Mouse (Mus musculus) MEL (cell line): Measurements from ENCODE around the gene Lonp2. TPM values are rescaled to one million over a fixed set of nuclear protein-coding genes. Genes with fewer than 3 reads are reported as not detected.

ENCODE experiments used
- DNase-seq: peaks from one replicate; pipeline ENCODE4 v3.0.0; 2011; ENCODE audit warnings: low read depth, low spot score
- H3K27ac ChIP-seq: 2 replicates; pipeline ENCODE4 v1.5.1; 2012; ENCODE audit warnings: low read depth, mild to moderate bottlenecking, control low read depth, low read length, moderate library complexity; ENCODE audit not compliant: control insufficient read depth
- H3K27me3 ChIP-seq, 2 experiments: fragments of 150-350 bp in 1 of 2; sonication (generic) in 1 of 2; 2 replicates each; pipeline ENCODE4 v1.6.1; 2012; ENCODE audit warnings: low read length in 2 of 2, mild to moderate bottlenecking in 2 of 2, improper control_type of control experiment in 1 of 2, moderate library complexity in 1 of 2; ENCODE audit not compliant: insufficient read depth in 2 of 2, control insufficient read depth in 1 of 2
- H3K36me3 ChIP-seq, 2 experiments: 2 replicates each; pipeline ENCODE4 v1.6.1; 2012 to 2014; ENCODE audit warnings: low read length in 2 of 2, improper control_type of control experiment in 1 of 2, inconsistent platforms in 1 of 2, mild to moderate bottlenecking in 1 of 2; ENCODE audit not compliant: insufficient read depth in 2 of 2, control insufficient read depth in 1 of 2
- H3K4me1 ChIP-seq, 2 experiments: fragments of 150-350 bp in 1 of 2; sonication (generic) in 1 of 2; 2 replicates each; pipeline ENCODE4 v1.6.1; 2012; ENCODE audit warnings: low read length in 2 of 2, improper control_type of control experiment in 1 of 2, mild to moderate bottlenecking in 1 of 2; ENCODE audit not compliant: insufficient read depth in 2 of 2, control insufficient read depth in 1 of 2
- H3K4me3 ChIP-seq, 2 experiments: fragments of 150-350 bp in 1 of 2; sonication (generic) in 1 of 2; 2 replicates each; pipeline ENCODE4 v1.5.1; 2012; ENCODE audit warnings: low read depth in 2 of 2, low read length in 2 of 2, mild to moderate bottlenecking in 2 of 2, moderate library complexity in 2 of 2, control low read depth in 1 of 2, improper control_type of control experiment in 1 of 2; ENCODE audit not compliant: control insufficient read depth in 1 of 2, insufficient read depth in 1 of 2
- H3K79me2 ChIP-seq: 2 replicates; pipeline ENCODE4 v1.6.1; 2012; ENCODE audit warnings: mild to moderate bottlenecking, low read length, moderate library complexity; ENCODE audit not compliant: control insufficient read depth, poor library complexity, insufficient read depth
- H3K9ac ChIP-seq: 2 replicates; pipeline ENCODE4 v1.6.1; 2012; ENCODE audit warnings: low read depth, mild to moderate bottlenecking, control low read depth, low read length, moderate library complexity; ENCODE audit not compliant: control insufficient read depth, poor library complexity, severe bottlenecking
- H3K9me3 ChIP-seq: fragments of 150-350 bp; sonication (generic); replicated peaks from 2 replicates; pipeline ENCODE4 v1.6.1; 2012; ENCODE audit warnings: mild to moderate bottlenecking, low read length, improper control_type of control experiment, moderate library complexity; ENCODE audit not compliant: insufficient read depth
- BHLHE40 ChIP-seq: IDR thresholded peaks from 2 replicates; pipeline ENCODE4 v1.6.1; 2012; ENCODE audit warnings: low read depth, mild to moderate bottlenecking, inconsistent platforms, low read length, improper control_type of control experiment, borderline replicate concordance
- CTCF ChIP-seq, 3 experiments: IDR thresholded peaks in 2 of 3; conservative IDR thresholded peaks in 1 of 3; 2 replicates each; pipeline ENCODE4 v1.5.1; 2011 to 2012; ENCODE audit warnings: low read length in 3 of 3, low read depth in 2 of 3, mild to moderate bottlenecking in 2 of 3, improper control_type of control experiment in 1 of 3, inconsistent platforms in 1 of 3, mixed read lengths in 1 of 3, moderate library complexity in 1 of 3; ENCODE audit not compliant: control insufficient read depth in 1 of 3, insufficient read depth in 1 of 3, poor library complexity in 1 of 3, severe bottlenecking in 1 of 3
- E2F4 ChIP-seq: IDR thresholded peaks from 2 replicates; pipeline ENCODE4 v1.6.1; 2011; ENCODE audit warnings: low read depth, low read length, improper control_type of control experiment, borderline replicate concordance
- EP300 ChIP-seq, 2 experiments: IDR thresholded peaks; 2 replicates each; pipeline ENCODE4 v1.6.1; 2011; ENCODE audit warnings: improper control_type of control experiment in 2 of 2, low read length in 2 of 2, low read depth in 1 of 2, mild to moderate bottlenecking in 1 of 2
- GABPA ChIP-seq: IDR thresholded peaks from 2 replicates; pipeline ENCODE4 v1.6.1; 2012; ENCODE audit warnings: low read depth, mild to moderate bottlenecking, inconsistent platforms, low read length, improper control_type of control experiment, moderate library complexity
- GATA1 ChIP-seq: IDR thresholded peaks from 2 replicates; pipeline ENCODE4 v1.6.1; 2011; ENCODE audit warnings: low read depth, low read length, improper control_type of control experiment
- HCFC1 ChIP-seq: IDR thresholded peaks from 2 replicates; pipeline ENCODE4 v1.6.1; 2012; ENCODE audit warnings: low read depth, mild to moderate bottlenecking, inconsistent platforms, low read length, improper control_type of control experiment, moderate library complexity
- MAX ChIP-seq: IDR thresholded peaks from 2 replicates; pipeline ENCODE4 v1.6.1; 2011; ENCODE audit warnings: low read length, improper control_type of control experiment
- MAZ ChIP-seq: IDR thresholded peaks from 2 replicates; pipeline ENCODE4 v1.6.1; 2012; ENCODE audit warnings: low read depth, mild to moderate bottlenecking, inconsistent platforms, low read length, improper control_type of control experiment
- MEF2A ChIP-seq: IDR thresholded peaks from 2 replicates; pipeline ENCODE4 v1.6.1; 2014; ENCODE audit warnings: low read depth, mild to moderate bottlenecking, inconsistent platforms, low read length, improper control_type of control experiment; ENCODE audit not compliant: poor library complexity, insufficient replicate concordance, severe bottlenecking; ENCODE audit errors: extremely low read depth
- MXI1 ChIP-seq: IDR thresholded peaks from 2 replicates; pipeline ENCODE4 v1.6.1; 2011; ENCODE audit warnings: mild to moderate bottlenecking, low read depth, low read length, improper control_type of control experiment
- MYC ChIP-seq: IDR thresholded peaks from 2 replicates; pipeline ENCODE4 v1.6.1; 2011; ENCODE audit warnings: low read depth, mild to moderate bottlenecking, low read length, improper control_type of control experiment, moderate library complexity
- NRF1 ChIP-seq: IDR thresholded peaks from 2 replicates; pipeline ENCODE4 v1.6.1; 2014; ENCODE audit warnings: low read depth, mild to moderate bottlenecking, inconsistent platforms, low read length, improper control_type of control experiment, moderate library complexity; ENCODE audit not compliant: poor library complexity, insufficient read depth, severe bottlenecking
- POLR2A ChIP-seq, 2 experiments: IDR thresholded peaks; 2 replicates each; pipeline ENCODE4 v1.6.1; 2011 to 2012; ENCODE audit warnings: low read length in 2 of 2, mild to moderate bottlenecking in 2 of 2, control low read depth in 1 of 2, improper control_type of control experiment in 1 of 2, low read depth in 1 of 2, moderate library complexity in 1 of 2; ENCODE audit not compliant: control insufficient read depth in 1 of 2, insufficient read depth in 1 of 2, poor library complexity in 1 of 2
- POLR2AphosphoS5 ChIP-seq: IDR thresholded peaks from 2 replicates; pipeline ENCODE4 v1.6.1; 2012; ENCODE audit warnings: low read depth, borderline replicate concordance, mild to moderate bottlenecking, inconsistent platforms, low read length, moderate library complexity, mixed read lengths
- RAD21 ChIP-seq: IDR thresholded peaks from 2 replicates; pipeline ENCODE4 v1.6.1; 2011; ENCODE audit warnings: mild to moderate bottlenecking, low read depth, low read length, improper control_type of control experiment
- RCOR1 ChIP-seq: IDR thresholded peaks from 2 replicates; pipeline ENCODE4 v1.6.1; 2012; ENCODE audit warnings: low read depth, mild to moderate bottlenecking, inconsistent platforms, low read length, improper control_type of control experiment
- SIN3A ChIP-seq: IDR thresholded peaks from 2 replicates; pipeline ENCODE4 v1.6.1; 2012; ENCODE audit warnings: low read length, improper control_type of control experiment, inconsistent platforms
- SMC3 ChIP-seq: IDR thresholded peaks from 2 replicates; pipeline ENCODE4 v1.6.1; 2011; ENCODE audit warnings: low read depth, low read length, improper control_type of control experiment
- TBP ChIP-seq: IDR thresholded peaks from 2 replicates; pipeline ENCODE4 v1.8.0; 2011; ENCODE audit warnings: low read depth, low read length, improper control_type of control experiment
- UBTF ChIP-seq: IDR thresholded peaks from 2 replicates; pipeline ENCODE4 v1.6.1; 2012; ENCODE audit warnings: low read depth, mild to moderate bottlenecking, inconsistent platforms, low read length, improper control_type of control experiment, moderate library complexity, borderline replicate concordance; ENCODE audit not compliant: insufficient read depth
- USF2 ChIP-seq, 2 experiments: IDR thresholded peaks; 2 replicates each; pipeline ENCODE4 v1.6.1; 2011 to 2012; ENCODE audit warnings: improper control_type of control experiment in 2 of 2, low read length in 2 of 2, borderline replicate concordance in 1 of 2, inconsistent platforms in 1 of 2, low read depth in 1 of 2, mild to moderate bottlenecking in 1 of 2; ENCODE audit not compliant: insufficient read depth in 1 of 2
- ZC3H11A ChIP-seq: IDR thresholded peaks from 2 replicates; pipeline ENCODE4 v1.6.1; 2012; ENCODE audit warnings: low read depth, mild to moderate bottlenecking, inconsistent platforms, low read length, improper control_type of control experiment
- polyA plus RNA-seq, 2 experiments: library from polyadenylated mRNA; stranded (reverse) in 1 of 2; unstranded in 1 of 2; fragments of >175 nt in 1 of 2; fragments of >200 nt in 1 of 2; gene quantifications; 2 replicates each; pipeline versions ENCODE4 v1.2.1 to v1.2.4; 2012; ENCODE audit warnings: low replicate concordance in 2 of 2, low read depth in 1 of 2; ENCODE audit not compliant: insufficient read length in 2 of 2, insufficient read depth in 1 of 2, missing spikeins in 1 of 2
- total RNA-seq: library from RNA; depleted of rRNA; stranded (reverse); fragments of 300-350 nt; gene quantifications from 2 replicates; pipeline ENCODE4 v1.2.3, GENCODE M21; 2012

Gene Lonp2
- total and polyA plus RNA-seq, 3 experiments = 26.6 to 31.2 TPM; not detected in 1

- TF ChIP-seq RCOR1 (no peak), GATA1 (peak; percentile 34; the same call in 1 of the 2 replicates), TBP (no peak), HCFC1 (no peak), USF2 (IDR thresholded peaks at IDR 0.05; ENCODE audit: borderline replicate concordance in 1 of 2, insufficient read depth in 1 of 2, low read depth in 1 of 2, low read length in 2 of 2) (no peak), MAX (peak; percentile 10; the same call in 1 of the 2 replicates), NRF1 (no peak), GABPA (no peak), ZC3H11A (peak; percentile 82)
These were observed 38.3 kb upstream of the Lonp2 start (continued) for GRCm38 (mm10) chr8:86585532-86585931.

DNA sequence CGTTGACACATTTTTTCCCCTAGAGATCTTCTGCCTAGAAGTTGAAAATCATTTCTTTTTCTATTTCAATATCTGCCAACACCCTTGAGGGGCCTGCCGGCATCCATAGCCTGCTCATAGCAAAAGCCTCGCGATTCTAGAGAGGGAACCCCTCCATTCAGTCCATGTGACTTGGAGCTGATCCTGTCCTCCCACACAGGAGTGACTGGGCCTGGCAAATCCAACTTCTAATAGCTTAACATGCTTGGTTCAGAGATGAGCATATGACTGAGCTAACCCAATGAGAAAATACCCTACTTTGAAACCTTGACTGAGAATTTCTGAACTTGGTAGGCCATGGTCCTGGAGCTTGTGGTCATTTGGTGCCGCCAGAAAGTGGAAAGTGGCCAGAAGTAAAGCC is 37.8 kb upstream of the Lonp2 start:
- H3K27ac ChIP-seq = no peak overlapping the region
- H3K9me3 ChIP-seq = no peaks in the 10 kb centered on the region
- H3K79me2 ChIP-seq = no peaks in the 10 kb centered on the region
- no peaks in the 10 kb centered on the region for H3K27me3 ChIP-seq
- DNase-seq = no peak
- no peaks in the 10 kb centered on the region for H3K36me3 ChIP-seq
- H3K4me3 ChIP-seq = 0 out of 4 replicates have a peak overlapping the region, but pooled peaks of 1 of the 2 experiments have one; percentile 10
- TF ChIP-seq MAX (peak; percentile 5; the same call in 1 of the 2 replicates), BHLHE40 (no peak)
- no peak overlapping the region for H3K9ac ChIP-seq
- no peaks in the 10 kb centered on the region for H3K4me1 ChIP-seq

DNA sequence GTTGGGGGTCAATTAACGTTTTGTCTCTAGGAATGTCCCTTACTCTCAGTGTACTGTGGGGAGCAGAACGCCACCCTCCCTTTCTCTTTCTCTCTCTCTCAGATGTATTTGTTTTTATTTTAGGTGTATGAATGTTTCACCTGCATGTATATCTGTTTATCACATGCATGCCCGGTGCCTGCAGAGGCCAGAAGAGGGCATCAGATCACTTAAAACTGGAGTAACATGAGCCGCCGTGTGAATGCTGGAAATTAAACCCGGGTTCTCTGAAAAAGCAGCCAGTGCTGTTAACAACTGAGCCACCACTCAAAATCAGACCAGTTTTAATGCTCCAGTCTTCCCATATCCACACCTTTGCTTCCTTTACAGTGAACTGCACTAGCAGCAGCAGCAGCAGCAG is 37.2 kb upstream of the Lonp2 start:
- H3K36me3 ChIP-seq = no peaks in the 10 kb centered on the region
- no peaks in the 10 kb centered on the region for H3K9me3 ChIP-seq
- peak; percentile 52 for DNase-seq
- no peaks in the 10 kb centered on the region for H3K4me1 ChIP-seq
- no peak overlapping the region for H3K4me3 ChIP-seq
- no peak overlapping the region for H3K9ac ChIP-seq
- H3K27ac ChIP-seq = no peak overlapping the region
- TF ChIP-seq SIN3A (no peak; the same call in 1 of the 2 replicates), TBP (no peak), POLR2AphosphoS5 (no peak), CTCF (IDR thresholded peaks at IDR 0.05 in 2 of 3, conservative IDR thresholded peaks at IDR 0.05 in 1 of 3; ENCODE audit: control insufficient read depth in 1 of 3, insufficient read depth in 1 of 3, low read depth in 2 of 3, low read length in 3 of 3, poor library complexity in 1 of 3, severe bottlenecking in 1 of 3) (peak; percentile 27 to 70 (median 63); a peak in 5 of 6 replicates), USF2 (IDR thresholded peaks at IDR 0.05; ENCODE audit: borderline replicate concordance in 1 of 2, insufficient read depth in 1 of 2, low read depth in 1 of 2, low read length in 2 of 2) (no peak), E2F4 (no peak), GABPA (no peak), MEF2A (no peak), MAZ (no peak), EP300 (IDR thresholded peaks at IDR 0.05; ENCODE audit: low read depth in 1 of 2, low read length in 2 of 2) (no peak), MYC (no peak), UBTF (no peak), MXI1 (no peak), POLR2A (IDR thresholded peaks at IDR 0.05; ENCODE audit: control insufficient read depth in 1 of 2, insufficient read depth in 1 of 2, low read depth in 1 of 2, low read length in 2 of 2, poor library complexity in 1 of 2) (no peak), ZC3H11A (peak; percentile 81), SMC3 (peak; percentile 75), RAD21 (peak; percentile 63)
- TF ChIP-seq, all 39 proteins: peak for 4
- Histone ChIP-seq H3K27me3 (no peaks in the 10 kb centered on the region), H3K79me2 (no peaks in the 10 kb centered on the region)
